Mouse (Mus musculus) cortical plate, adult 2 months (tissue): ENCODE measurements around the gene Phactr1.

ENCODE experiments used
- CTCF ChIP-seq: fragments of 200-500 bp; IDR thresholded peaks from 2 replicates; pipeline ENCODE4 v1.5.1; 2011; ENCODE audit warnings: mild to moderate bottlenecking, control low read depth, low read length; ENCODE audit not compliant: insufficient read depth; ENCODE audit errors: extremely low read depth
- POLR2A ChIP-seq: fragments of 200-500 bp; IDR thresholded peaks from 2 replicates; pipeline ENCODE4 v1.6.1; 2011; ENCODE audit warnings: mild to moderate bottlenecking, low read length, control low read depth; ENCODE audit not compliant: insufficient read depth; ENCODE audit errors: extremely low read depth

GRCm38 (mm10) chr13:42884033-42884724, 203.8 kb downstream of the Phactr1 start:
- TF ChIP-seq POLR2A (no peak), CTCF (no peak)
